ENCODE assay signal across 7 mouse cellular contexts in genomic region chr6:8951326-8951695, GRCm38 (mm10). TPM values are rescaled to one million over a fixed set of nuclear protein-coding genes. Genes with fewer than 3 reads are reported as not detected.
DNase-seq lines count a peak whose midpoint lies in the region; ATAC-seq and TF ChIP-seq lines count a peak whose summit lies in the region.

No protein-coding gene starts in this region.

- TF ChIP-seq POLR2A in MEL (IDR thresholded peaks at IDR 0.05; ENCODE audit: control insufficient read depth in 1 of 2, insufficient read depth in 1 of 2, low read depth in 1 of 2, low read length in 2 of 2, poor library complexity in 1 of 2): no peak

- intact Hi-C loops in left cerebral cortex, adult 2 months (cut with DNase I): loop anchor here (5.0 kb wide), 2 partner anchors 126 to 281 kb away; no protein-coding TSS in a partner anchor

- H3K4me3 ChIP-seq in MEL (ENCODE audit: control insufficient read depth in 1 of 2, insufficient read depth in 1 of 2, low read depth in 2 of 2, low read length in 2 of 2): no peak overlapping the region
- peak overlapping the region; percentile 50 for H3K4me3 ChIP-seq in forebrain, embryonic 12.5 days (replicated peaks)
- H3K4me3 ChIP-seq in hindbrain, postnatal 0 days (ENCODE audit: low read length): peak overlapping the region; percentile 62
- H3K4me3 ChIP-seq in left cerebral cortex, adult 2 months: peak overlapping the region; percentile 47

- no peaks in the 10 kb centered on the region for H3K9me3 ChIP-seq in MEL (replicated peaks; ENCODE audit: insufficient read depth, low read length)
- H3K9me3 ChIP-seq in forebrain, embryonic 12.5 days: no peaks in the 10 kb centered on the region
- no peaks in the 10 kb centered on the region for H3K9me3 ChIP-seq in hindbrain, postnatal 0 days (ENCODE audit: low read length)

- H3K4me1 ChIP-seq in MEL (ENCODE audit: control insufficient read depth in 1 of 2, insufficient read depth in 2 of 2, low read length in 2 of 2): no peaks in the 10 kb centered on the region
- H3K4me1 ChIP-seq in forebrain, embryonic 12.5 days: peaks cover 49% of the 10 kb centered on the region
- H3K4me1 ChIP-seq in hindbrain, postnatal 0 days (ENCODE audit: insufficient read depth, low read length): peaks cover 3% of the 10 kb centered on the region

- TF ChIP-seq CTCF in MEL (IDR thresholded peaks at IDR 0.05 in 2 of 3, conservative IDR thresholded peaks at IDR 0.05 in 1 of 3; ENCODE audit: control insufficient read depth in 1 of 3, insufficient read depth in 1 of 3, low read depth in 2 of 3, low read length in 3 of 3, poor library complexity in 1 of 3, severe bottlenecking in 1 of 3): peak in 2 of 3 experiments; percentile 24 to 48; a peak in 5 of 6 replicates
- peak; percentile 90 for TF ChIP-seq CTCF in hindbrain, postnatal 0 days (IDR thresholded peaks at IDR 0.05; ENCODE audit: low read depth)
- TF ChIP-seq CTCF in left cerebral cortex, adult 2 months (IDR thresholded peaks at IDR 0.05): peak; percentile 78

- no peaks in the 10 kb centered on the region for H3K36me3 ChIP-seq in MEL (ENCODE audit: control insufficient read depth in 1 of 2, insufficient read depth in 2 of 2, low read length in 2 of 2)
- no peaks in the 10 kb centered on the region for H3K36me3 ChIP-seq in forebrain, embryonic 12.5 days (replicated peaks)
- H3K36me3 ChIP-seq in hindbrain, postnatal 0 days (ENCODE audit: insufficient read depth, low read length): no peaks in the 10 kb centered on the region

- no peak for DNase-seq in MEL (ENCODE audit: low read depth, low spot score)
- DNase-seq in c-Kit-positive CD71-positive TER-119-negative erythroid progenitor cells, embryonic 14.5 days (ENCODE audit: low read depth): peak; percentile 2
- DNase-seq in hindbrain, postnatal 0 days (ENCODE audit: low spot score): peak; percentile 94
- peak; percentile 76 to 77 for DNase-seq in left cerebral cortex, adult 2 months (ENCODE audit: extremely low spot score in 1 of 2, low spot score in 2 of 2)
- DNase-seq in lung, postnatal 36 days: peak; percentile 39
- peak; percentile 82 for DNase-seq in right cerebral cortex, postnatal 4 days

- ATAC-seq in forebrain, embryonic 12.5 days (ENCODE audit: low FRiP score): peak; percentile 65
- peak; percentile 72 for ATAC-seq in hindbrain, postnatal 0 days

- peak overlapping the region; percentile 86 for H3K4me2 ChIP-seq in forebrain, embryonic 12.5 days
- peak overlapping the region; percentile 78 for H3K4me2 ChIP-seq in hindbrain, postnatal 0 days (ENCODE audit: low read depth, low read length)

- no peaks in the 10 kb centered on the region for H3K79me2 ChIP-seq in MEL (ENCODE audit: control insufficient read depth, insufficient read depth, low read length, poor library complexity)

- H3K27ac ChIP-seq in MEL (ENCODE audit: control insufficient read depth, low read depth, low read length): no peak overlapping the region
- 0 out of 2 replicates have a peak overlapping the region, but pooled peaks have one; percentile 46 for H3K27ac ChIP-seq in forebrain, embryonic 12.5 days
- peak overlapping the region; percentile 59 for H3K27ac ChIP-seq in hindbrain, postnatal 0 days
- no peak overlapping the region for H3K27ac ChIP-seq in left cerebral cortex, adult 2 months

- under 1% methylated on average over 24 of the region's 24 CpGs for WGBS in forebrain, embryonic 12.5 days
- WGBS in hindbrain, postnatal 0 days: under 1% methylated on average over 24 of the region's 24 CpGs

- TF ChIP-seq EP300 in MEL (IDR thresholded peaks at IDR 0.05; ENCODE audit: low read depth in 1 of 2, low read length in 2 of 2): no peak

- TF ChIP-seq RAD21 in MEL (IDR thresholded peaks at IDR 0.05; ENCODE audit: low read depth, low read length): no peak; the same call in 1 of the 2 replicates

- no peak overlapping the region for H3K9ac ChIP-seq in MEL (ENCODE audit: control insufficient read depth, low read depth, low read length, poor library complexity, severe bottlenecking)
- H3K9ac ChIP-seq in forebrain, embryonic 12.5 days: peak overlapping the region; percentile 53
- H3K9ac ChIP-seq in hindbrain, postnatal 0 days (replicated peaks; ENCODE audit: low read length): peak overlapping the region; percentile 68

- no peaks in the 10 kb centered on the region for H3K27me3 ChIP-seq in MEL (ENCODE audit: control insufficient read depth in 1 of 2, insufficient read depth in 2 of 2, low read length in 2 of 2)
- H3K27me3 ChIP-seq in forebrain, embryonic 12.5 days: peaks cover 92% of the 10 kb centered on the region
- H3K27me3 ChIP-seq in hindbrain, postnatal 0 days (ENCODE audit: insufficient read depth, low read length): peaks cover 6% of the 10 kb centered on the region; the same call in 1 of the 2 replicates

TF ChIP-seq in MEL, 35 proteins besides CTCF, POLR2A, EP300 and RAD21:
- no peak for TF ChIP-seq CHD1 (IDR thresholded peaks at IDR 0.05; ENCODE audit: low read depth, low read length)
- TF ChIP-seq SMC3 (IDR thresholded peaks at IDR 0.05; ENCODE audit: low read depth, low read length): peak; percentile 18; the same call in 1 of the 2 replicates
- no peak for TF ChIP-seq NRF1 (IDR thresholded peaks at IDR 0.05; ENCODE audit: insufficient read depth, low read depth, low read length, poor library complexity, severe bottlenecking)

RNA-seq across cellular contexts. Expression of gene Nxph1, which starts 3.1 kb away (rescaled TPM):
- not detected in 2 replicates for total RNA-seq in MEL (2012; rRNA removed)
- not detected for polyA plus RNA-seq in MEL (2012; ENCODE audit: insufficient read depth in 1 of 2, insufficient read length in 2 of 2, low read depth in 1 of 2, low replicate concordance in 2 of 2, missing spikeins in 1 of 2)
- polyA plus RNA-seq in forebrain, embryonic 12.5 days (2016; fragmentation: Nextera tagmentation; extraction: Ambion mirVana): 12.8 TPM in 2 replicates
- total RNA-seq in hindbrain, postnatal 0 days (2014; rRNA removed): 65.3 and 68.5 TPM in 2 replicates
- 94.8 and 99.9 TPM in 2 replicates for polyA plus RNA-seq in hindbrain, postnatal 0 days (2015; fragmentation: Nextera tagmentation; extraction: Ambion mirVana)
- total RNA-seq in left cerebral cortex, adult 2 months (2021): 10 to 100 TPM; 41.0 to 44.1 TPM

Comparison
In these comparisons a context has a peak if more than half of its experiments do, and no peak if none do; other contexts are left out.
1. H3K27ac ChIP-seq: peak in forebrain, embryonic 12.5 days (single experiment) and hindbrain, postnatal 0 days (single experiment); none in MEL (single experiment) and left cerebral cortex, adult 2 months (single experiment).
2. H3K4me3 ChIP-seq: peak in forebrain, embryonic 12.5 days (single experiment), hindbrain, postnatal 0 days (single experiment) and left cerebral cortex, adult 2 months (single experiment); none in MEL (0 of 2).
3. CTCF ChIP-seq: peak in every context shown above with its lines; median percentile 90 in hindbrain, postnatal 0 days; 78 in left cerebral cortex, adult 2 months; 36 in MEL.
4. RNA of gene Nxph1, which starts 3.1 kb away (total RNA-seq): 65.3 to 68.5 TPM in hindbrain, postnatal 0 days and 41.0 to 44.1 TPM in left cerebral cortex, adult 2 months; not detected in MEL; every median in the first group is over 10 times any median in the second.